Comparison of ENCODE assay signal across 19 mouse cellular contexts in the genomic region with DNA sequence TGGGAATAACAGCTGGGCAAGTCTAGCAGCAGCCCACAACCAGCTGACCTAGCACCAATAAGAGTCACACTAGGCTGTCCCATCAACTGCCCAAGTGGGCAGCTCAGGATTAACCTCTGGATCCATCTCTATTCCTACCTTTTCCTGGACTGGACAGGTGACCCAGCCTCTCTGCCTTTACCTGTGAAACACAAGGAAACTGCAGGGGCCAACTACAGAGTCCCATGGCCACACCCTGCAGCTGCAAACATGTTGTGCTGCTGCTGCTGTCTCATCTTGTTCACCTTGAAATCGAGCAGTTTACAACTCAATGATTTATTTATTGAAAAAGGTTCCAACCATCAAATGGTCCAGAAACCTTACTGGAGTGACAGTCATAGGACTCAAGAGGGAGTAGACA.
"Had no signal": no experiment of that assay in that cellular context is flagged by ENCODE, and none has a peak within 500 bp of the region (broad histone marks: within the 10 kb centered on the region; RNA-seq: fewer than 3 reads in every experiment).

No protein-coding gene starts in this region.

- H3K27ac ChIP-seq: midbrain, embryonic 10.5 days; midbrain, embryonic 12.5 days; neural tube, embryonic 13.5 days; neural tube, embryonic 15.5 days had no signal

- DNase-seq: lung, adult 18-20 months; lung, embryonic 14.5 days; lung, postnatal 10 days; lung, postnatal 4 days; midbrain, embryonic 14.5 days; retina, postnatal 1 day; right cerebral cortex, adult 18-20 months; right cerebral cortex, postnatal 25 days; right cerebral cortex, postnatal 4 days; spleen, adult 18-20 months; thymus, adult 2 months; thymus, postnatal 25 days; thymus, postnatal 4 days had no signal

- H3K4me3 ChIP-seq: midbrain, embryonic 10.5 days; midbrain, embryonic 12.5 days; myocyte; neural tube, embryonic 13.5 days; neural tube, embryonic 15.5 days had no signal

- H3K9ac ChIP-seq: lung, embryonic 14.5 days; midbrain, embryonic 12.5 days; neural tube, embryonic 13.5 days; neural tube, embryonic 15.5 days had no signal

- H3K27me3 ChIP-seq: midbrain, embryonic 12.5 days; neural tube, embryonic 13.5 days; neural tube, embryonic 15.5 days had no signal

- H3K4me1 ChIP-seq: midbrain, embryonic 10.5 days; midbrain, embryonic 12.5 days; neural tube, embryonic 13.5 days; neural tube, embryonic 15.5 days had no signal

- ATAC-seq: midbrain, embryonic 16.5 days had no signal

- H3K9me3 ChIP-seq: midbrain, embryonic 10.5 days; midbrain, embryonic 12.5 days; neural tube, embryonic 13.5 days; neural tube, embryonic 15.5 days had no signal

- H3K4me2 ChIP-seq: lung, embryonic 14.5 days; midbrain, embryonic 12.5 days; neural tube, embryonic 13.5 days; neural tube, embryonic 15.5 days had no signal
